19 mouse cellular contexts compared by ENCODE assay signal in the genomic region with DNA sequence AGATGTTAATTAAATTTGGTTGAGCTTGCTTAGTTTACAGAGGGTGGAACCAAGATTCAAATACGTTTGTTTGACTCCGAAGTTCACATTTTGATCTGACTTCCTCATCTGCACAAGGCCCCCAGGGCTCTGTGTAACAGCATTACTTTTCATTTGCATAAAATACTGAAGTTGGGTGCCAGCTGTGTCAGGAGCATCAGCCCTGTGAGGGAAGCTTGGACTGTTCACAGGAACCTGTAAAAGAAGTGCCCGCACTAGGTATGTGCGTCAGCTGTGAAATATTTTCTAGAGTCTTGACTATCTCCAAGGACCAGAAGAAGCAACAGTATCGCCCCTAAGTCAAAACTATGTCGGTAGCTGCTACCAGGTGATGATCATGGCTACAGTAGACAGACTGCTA.
DNase-seq lines count a peak whose midpoint lies in the region; ATAC-seq and TF ChIP-seq lines count a peak whose summit lies in the region.
"Had no signal": no experiment of that assay in that cellular context is flagged by ENCODE, and none has a peak within 500 bp of the region (broad histone marks: within the 10 kb centered on the region; RNA-seq: fewer than 3 reads in every experiment).

No protein-coding gene starts in this region.

- DNase-seq in liver, adult 2 months (ENCODE audit: extremely low read depth, low read depth, low spot score), result peak; percentile 31
- no peak for DNase-seq in liver
- DNase-seq in spleen, postnatal 14 days (ENCODE audit: low spot score in 2 of 2), result peak; percentile 10 to 26
- DNase-seq in thymus, postnatal 25 days, result peak; percentile 36
- DNase-seq in Muller cell, postnatal 12 days (ENCODE audit: inconsistent ontology term), result no peak
- DNase-seq in forebrain, postnatal 0 days, result no peak
- no peak for DNase-seq in kidney, postnatal 14 days
- DNase-seq: cerebellum, postnatal 14 days; gastrocnemius, postnatal 10 days; lung, embryonic 14.5 days; retina, postnatal 1 day had no signal

- ATAC-seq in intestine, embryonic 15.5 days, result peak; percentile 29; the same call in 1 of the 2 replicates
- no peak for ATAC-seq in forebrain, postnatal 0 days
- ATAC-seq: Patski had no signal

- no peaks in the 10 kb centered on the region for H3K9me3 ChIP-seq in intestine, embryonic 15.5 days
- no peaks in the 10 kb centered on the region for H3K9me3 ChIP-seq in forebrain, postnatal 0 days (ENCODE audit: low read length)
- H3K9me3 ChIP-seq: forebrain, embryonic 12.5 days; heart, embryonic 15.5 days; hindbrain, embryonic 15.5 days; limb, embryonic 12.5 days; midbrain, embryonic 10.5 days; stomach, embryonic 15.5 days had no signal

- H3K4me1 ChIP-seq in liver, adult 2 months (ENCODE audit: control insufficient read depth, insufficient read depth, low read length), result peaks cover 3% of the 10 kb centered on the region; the same call in 1 of the 2 replicates
- peaks cover 13% of the 10 kb centered on the region for H3K4me1 ChIP-seq in intestine, embryonic 15.5 days (replicated peaks)
- no peaks in the 10 kb centered on the region for H3K4me1 ChIP-seq in forebrain, postnatal 0 days (ENCODE audit: insufficient read depth)

- H3K4me2 ChIP-seq in intestine, embryonic 15.5 days (replicated peaks), result no peak overlapping the region
- H3K4me2 ChIP-seq in forebrain, postnatal 0 days (ENCODE audit: low read depth), result no peak overlapping the region
- H3K4me2 ChIP-seq: forebrain, embryonic 12.5 days; heart, embryonic 15.5 days; hindbrain, embryonic 15.5 days; limb, embryonic 12.5 days; lung, embryonic 14.5 days; stomach, embryonic 15.5 days had no signal

- no peak overlapping the region for H3K27ac ChIP-seq in liver, adult 2 months (replicated peaks; ENCODE audit: insufficient read depth, low read depth, low read length)
- H3K27ac ChIP-seq in intestine, embryonic 15.5 days, result no peak overlapping the region
- no peak overlapping the region for H3K27ac ChIP-seq in forebrain, postnatal 0 days (ENCODE audit: low read depth, low read length)
- H3K27ac ChIP-seq: forebrain, embryonic 12.5 days; heart, embryonic 15.5 days; hindbrain, embryonic 15.5 days; limb, embryonic 12.5 days; midbrain, embryonic 10.5 days; stomach, embryonic 15.5 days had no signal

- TF ChIP-seq CTCF in liver, adult 2 months (IDR thresholded peaks at IDR 0.05; ENCODE audit: low read depth, low read length), result no peak
- no peak for TF ChIP-seq CTCF in forebrain, postnatal 0 days (IDR thresholded peaks at IDR 0.05; ENCODE audit: low read depth)

- H3K36me3 ChIP-seq in liver, adult 2 months (ENCODE audit: control insufficient read depth, insufficient read depth, low read length), result no peaks in the 10 kb centered on the region
- no peaks in the 10 kb centered on the region for H3K36me3 ChIP-seq in intestine, embryonic 15.5 days
- no peaks in the 10 kb centered on the region for H3K36me3 ChIP-seq in forebrain, postnatal 0 days (ENCODE audit: insufficient read depth)
- H3K36me3 ChIP-seq: forebrain, embryonic 12.5 days; heart, embryonic 15.5 days; hindbrain, embryonic 15.5 days; limb, embryonic 12.5 days; midbrain, embryonic 10.5 days; stomach, embryonic 15.5 days had no signal

- H3K79me2 ChIP-seq in liver, adult 2 months (ENCODE audit: control insufficient read depth, insufficient read depth, low read length), result peaks cover 4% of the 10 kb centered on the region

- H3K9ac ChIP-seq in liver, adult 2 months (ENCODE audit: low read depth, low read length), result no peak overlapping the region
- H3K9ac ChIP-seq in intestine, embryonic 15.5 days, result no peak overlapping the region
- no peak overlapping the region for H3K9ac ChIP-seq in forebrain, postnatal 0 days
- H3K9ac ChIP-seq: forebrain, embryonic 12.5 days; heart, embryonic 15.5 days; hindbrain, embryonic 15.5 days; limb, embryonic 12.5 days; lung, embryonic 14.5 days; stomach, embryonic 15.5 days had no signal

- WGBS in liver, adult 2 months, result 88% methylated on average over 6 of the region's 6 CpGs
- whole genome bisulfite sequencing in intestine, embryonic 15.5 days, result 77% methylated on average over 6 of the region's 6 CpGs
- WGBS in forebrain, postnatal 0 days, result 90% methylated on average over 6 of the region's 6 CpGs

- H3K27me3 ChIP-seq in liver, adult 2 months (ENCODE audit: control insufficient read depth, insufficient read depth, low read length), result no peaks in the 10 kb centered on the region
- H3K27me3 ChIP-seq in intestine, embryonic 15.5 days (replicated peaks), result no peaks in the 10 kb centered on the region
- H3K27me3 ChIP-seq in forebrain, postnatal 0 days (ENCODE audit: insufficient read depth, low read length), result no peaks in the 10 kb centered on the region
- H3K27me3 ChIP-seq: forebrain, embryonic 12.5 days; heart, embryonic 15.5 days; hindbrain, embryonic 15.5 days; limb, embryonic 12.5 days; Patski; stomach, embryonic 15.5 days had no signal

- H3K4me3 ChIP-seq in liver, adult 2 months (ENCODE audit: insufficient read depth, low read depth, low read length), result no peak overlapping the region
- H3K4me3 ChIP-seq in intestine, embryonic 15.5 days (replicated peaks), result no peak overlapping the region
- no peak overlapping the region for H3K4me3 ChIP-seq in forebrain, postnatal 0 days (ENCODE audit: low read depth, low read length)
- H3K4me3 ChIP-seq: forebrain, embryonic 12.5 days; heart, embryonic 15.5 days; hindbrain, embryonic 15.5 days; limb, embryonic 12.5 days; midbrain, embryonic 10.5 days; stomach, embryonic 15.5 days had no signal

- no peak for TF ChIP-seq POLR2A in liver, adult 2 months (IDR thresholded peaks at IDR 0.05; ENCODE audit: extremely low read depth, insufficient read depth, low read length)

Comparison
In these comparisons a context has a peak if more than half of its experiments do, and no peak if none do; other contexts are left out.
1. DNase-seq: peak in liver, adult 2 months (single experiment), spleen, postnatal 14 days (2 of 2) and thymus, postnatal 25 days (single experiment); none in liver (single experiment), Muller cell, postnatal 12 days (single experiment), forebrain, postnatal 0 days (single experiment) and kidney, postnatal 14 days (single experiment).